Mouse (Mus musculus) gastrocnemius, postnatal 36 days (tissue): ENCODE measurements at regions not wholly inside any gene's neighbourhood (a gene's known extent, or its start where the extent isn't known, plus 50 kb on each side); places are given as distances from the start of the nearest gene placed in this dataset.

Experiments
- DNase-seq, 2 experiments: peaks; one replicate each; pipeline ENCODE4 v3.0.0; 2022
- intact Hi-C: fragments of 180-260 bp; cut with DNase I; formaldehyde crosslinking; loops from one replicate; pipeline ENCODE4 v1.15.1; 2025

- intact Hi-C loops = no loop called here
- no peak for DNase-seq
Observed at GRCm38 (mm10) chr10:67620018-67620417, 71.3 kb upstream of the Ado start.

GRCm38 (mm10) chr10:67618112-67618511, 69.4 kb upstream of the Ado start:
- intact Hi-C loops = no loop called here
- no peak for DNase-seq

GRCm38 (mm10) chr10:67615016-67615415, 66.3 kb upstream of the Ado start:
- intact Hi-C loops = no loop called here
- no peak for DNase-seq

- no peak for DNase-seq
- intact Hi-C loops = no loop called here
Observed at GRCm38 (mm10) chr10:67610689-67611088, 61.9 kb upstream of the Ado start.

- DNase-seq = no peak
- intact Hi-C loops = no loop called here
Observed at GRCm38 (mm10) chr10:67608033-67608432, 59.3 kb upstream of the Ado start.

GRCm38 (mm10) chr10:67607297-67608032, 58.7 kb upstream of the Ado start:
- intact Hi-C loops = no loop called here
- DNase-seq = no peak

GRCm38 (mm10) chr10:67606739-67607138, 58.0 kb upstream of the Ado start:
- no peak for DNase-seq
- intact Hi-C loops = no loop called here

- no peak for DNase-seq
- intact Hi-C loops = no loop called here
Observed at GRCm38 (mm10) chr10:67599390-67599789, 50.6 kb upstream of the Ado start.

- intact Hi-C loops = no loop called here
Observed at GRCm38 (mm10) chr10:67598590-67599047, 49.9 kb upstream of the Ado start.

More at GRCm38 (mm10) chr10:67598590-67599047, 49.9 kb upstream of the Ado start:
- DNase-seq = no peak
